Mouse (Mus musculus): ENCODE measurements at regions not wholly inside any gene's neighbourhood (a gene's known extent, or its start where the extent isn't known, plus 50 kb on each side); places are given as distances from the start of the nearest gene placed in this dataset.

DNA sequence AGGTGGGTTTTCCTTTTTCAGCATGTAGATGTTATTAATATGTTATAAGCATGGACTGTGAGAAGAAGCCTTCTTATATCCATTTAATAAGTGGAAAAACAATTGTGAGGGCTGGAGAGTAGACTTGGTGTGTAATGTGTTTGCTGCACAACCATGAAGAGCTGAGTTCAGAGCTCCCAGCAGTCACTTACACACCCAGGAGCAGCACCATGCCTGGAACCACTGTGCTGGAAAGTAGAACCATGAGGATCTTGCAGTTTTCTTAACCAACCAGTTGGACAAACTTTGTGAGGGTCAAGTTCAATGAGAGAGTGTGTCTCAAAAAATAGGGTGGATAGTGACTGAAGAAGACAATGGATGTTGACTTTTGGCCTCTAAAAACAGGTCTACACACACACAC is 108.3 kb upstream of the Tank start:
- Histone ChIP-seq H3K4me3 (ENCODE audit: low read depth, low read length) (no peak overlapping the region), H3K4me2 (replicated peaks; ENCODE audit: low read depth, low read length) (no peak overlapping the region), H3K4me1 (replicated peaks; ENCODE audit: control insufficient read depth, insufficient read depth, low read length) (no peaks in the 10 kb centered on the region), H3K27me3 (ENCODE audit: control insufficient read depth, insufficient read depth, low read length) (no peaks in the 10 kb centered on the region), H3K9me3 (ENCODE audit: control insufficient read depth, low read length) (no peaks in the 10 kb centered on the region), H3K9ac (ENCODE audit: low read depth, low read length) (no peak overlapping the region), H3K36me3 (ENCODE audit: control insufficient read depth, insufficient read depth, low read length) (no peaks in the 10 kb centered on the region), H3K27ac (ENCODE audit: low read depth, low read length) (no peak overlapping the region)
- no peak for ATAC-seq (ENCODE audit: low FRiP score)
- DNase-seq (ENCODE audit: low spot score), result no peak

GRCm38 (mm10) chr2:61455902-61456301 is 122.5 kb upstream of the Tank start:
- H3K4me2 ChIP-seq (replicated peaks; ENCODE audit: low read depth, low read length), result no peak overlapping the region
- H3K27ac ChIP-seq (ENCODE audit: low read depth, low read length), result no peak overlapping the region
- H3K9me3 ChIP-seq (ENCODE audit: control insufficient read depth, low read length), result no peaks in the 10 kb centered on the region
- ATAC-seq (ENCODE audit: low FRiP score), result no peak
- H3K27me3 ChIP-seq (ENCODE audit: control insufficient read depth, insufficient read depth, low read length), result no peaks in the 10 kb centered on the region
- no peak overlapping the region for H3K4me3 ChIP-seq (ENCODE audit: low read depth, low read length)
- WGBS, result 25% methylated on average over 5 of the region's 5 CpGs
- H3K4me1 ChIP-seq (replicated peaks; ENCODE audit: control insufficient read depth, insufficient read depth, low read length), result no peaks in the 10 kb centered on the region
- no peak overlapping the region for H3K9ac ChIP-seq (ENCODE audit: low read depth, low read length)
- peak; percentile 75 for DNase-seq (ENCODE audit: low spot score)
- H3K36me3 ChIP-seq (ENCODE audit: control insufficient read depth, insufficient read depth, low read length), result no peaks in the 10 kb centered on the region

DNA sequence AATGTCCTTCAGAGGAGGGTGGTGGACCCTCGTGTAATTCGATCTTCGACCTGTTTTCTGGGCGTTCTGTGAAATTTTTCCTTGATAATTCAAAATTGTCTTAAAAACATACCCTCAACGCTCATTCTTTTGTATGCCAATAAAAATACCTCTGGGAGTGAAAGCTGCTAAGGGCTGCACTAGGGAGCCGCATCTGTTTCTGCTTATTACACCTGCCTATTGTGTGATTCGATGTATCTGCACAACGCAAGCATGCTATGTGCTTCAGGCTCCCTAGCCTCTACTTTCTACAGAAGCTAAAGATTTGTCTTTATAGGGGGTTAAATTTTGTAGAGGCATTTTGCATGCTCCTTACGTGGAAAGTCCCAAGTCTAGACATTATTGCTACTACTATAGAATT is 123.7 kb upstream of the Tank start:
- Histone ChIP-seq H3K4me3 (ENCODE audit: low read depth, low read length) (no peak overlapping the region), H3K27ac (ENCODE audit: low read depth, low read length) (no peak overlapping the region), H3K27me3 (ENCODE audit: control insufficient read depth, insufficient read depth, low read length) (no peaks in the 10 kb centered on the region), H3K9me3 (ENCODE audit: control insufficient read depth, low read length) (no peaks in the 10 kb centered on the region), H3K4me1 (replicated peaks; ENCODE audit: control insufficient read depth, insufficient read depth, low read length) (no peaks in the 10 kb centered on the region), H3K9ac (ENCODE audit: low read depth, low read length) (no peak overlapping the region), H3K36me3 (ENCODE audit: control insufficient read depth, insufficient read depth, low read length) (no peaks in the 10 kb centered on the region), H3K4me2 (replicated peaks; ENCODE audit: low read depth, low read length) (no peak overlapping the region; the same call in 1 of the 2 replicates)
- WGBS, result 38% methylated on average over 9 of the region's 9 CpGs
- DNase-seq (ENCODE audit: low spot score) (no peak), ATAC-seq (ENCODE audit: low FRiP score) (peak; percentile 62)

DNA sequence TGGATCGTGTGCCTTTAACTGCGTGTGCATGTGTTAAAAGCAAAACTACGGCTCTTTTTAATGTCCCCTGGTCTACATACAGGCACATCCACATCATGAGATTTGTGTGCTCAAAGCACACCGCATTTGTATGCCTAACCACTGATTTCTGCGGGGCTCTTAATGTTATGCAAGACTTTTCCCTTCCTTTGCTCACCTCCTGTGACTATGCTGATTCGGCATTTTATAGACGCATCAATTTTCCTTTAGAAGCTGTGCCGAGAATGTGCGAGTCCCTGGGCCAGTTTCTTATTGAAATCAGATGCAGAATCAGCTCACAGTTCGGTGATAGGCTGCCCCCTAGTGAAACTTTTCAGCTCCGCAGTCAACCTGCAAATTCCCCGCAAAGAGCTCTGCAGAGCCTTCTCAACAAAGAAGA is 124.1 kb upstream of the Tank start:
- Histone ChIP-seq H3K4me1 (replicated peaks; ENCODE audit: control insufficient read depth, insufficient read depth, low read length) (no peaks in the 10 kb centered on the region), H3K4me3 (ENCODE audit: low read depth, low read length) (peak overlapping the region; percentile 25; the same call in 1 of the 2 replicates), H3K27me3 (ENCODE audit: control insufficient read depth, insufficient read depth, low read length) (no peaks in the 10 kb centered on the region), H3K4me2 (replicated peaks; ENCODE audit: low read depth, low read length) (peak overlapping the region; percentile 35), H3K36me3 (ENCODE audit: control insufficient read depth, insufficient read depth, low read length) (no peaks in the 10 kb centered on the region), H3K27ac (ENCODE audit: low read depth, low read length) (no peak overlapping the region), H3K9me3 (ENCODE audit: control insufficient read depth, low read length) (no peaks in the 10 kb centered on the region), H3K9ac (ENCODE audit: low read depth, low read length) (0 out of 2 replicates have a peak overlapping the region, but pooled peaks have one; percentile 31)
- ATAC-seq (ENCODE audit: low FRiP score) (peak; percentile 74), DNase-seq (ENCODE audit: low spot score) (peak; percentile 90)
- WGBS, result 8% methylated on average over 12 of the region's 12 CpGs

GRCm38 (mm10) chr2:61453490-61454281 is 124.7 kb upstream of the Tank start:
- DNase-seq (ENCODE audit: low spot score), result peak; percentile 54
- Histone ChIP-seq H3K4me2 (replicated peaks; ENCODE audit: low read depth, low read length) (peak overlapping the region; percentile 35), H3K9me3 (ENCODE audit: control insufficient read depth, low read length) (no peaks in the 10 kb centered on the region), H3K4me1 (replicated peaks; ENCODE audit: control insufficient read depth, insufficient read depth, low read length) (no peaks in the 10 kb centered on the region), H3K27me3 (ENCODE audit: control insufficient read depth, insufficient read depth, low read length) (no peaks in the 10 kb centered on the region), H3K4me3 (ENCODE audit: low read depth, low read length) (peak overlapping the region; percentile 25; the same call in 1 of the 2 replicates), H3K36me3 (ENCODE audit: control insufficient read depth, insufficient read depth, low read length) (no peaks in the 10 kb centered on the region), H3K9ac (ENCODE audit: low read depth, low read length) (no peak overlapping the region), H3K27ac (ENCODE audit: low read depth, low read length) (no peak overlapping the region)
- ATAC-seq (ENCODE audit: low FRiP score), result peak; percentile 65; the same call in 1 of the 2 replicates
- WGBS, result 52% methylated on average over 14 of the region's 14 CpGs

DNA sequence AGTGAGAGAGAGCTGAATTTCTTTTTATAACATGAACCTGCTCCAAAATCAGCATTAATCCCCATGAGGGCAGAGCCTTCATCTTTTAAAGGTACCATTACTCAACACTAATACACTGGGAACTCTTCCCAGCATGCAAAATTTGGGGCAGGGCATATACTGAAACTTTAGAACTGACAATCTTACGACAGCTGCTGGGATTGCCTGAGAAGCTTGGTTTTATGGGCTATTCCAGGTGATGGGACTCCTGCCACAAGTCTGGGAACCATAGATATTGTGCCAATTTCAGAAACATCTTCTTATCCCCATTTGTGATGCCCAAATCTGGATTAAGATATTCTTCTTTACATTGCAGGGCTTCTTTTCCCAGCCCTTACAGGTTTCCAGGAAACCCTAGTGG is 125.8 kb upstream of the Tank start:
- 81% methylated on average over 1 of the region's 1 CpGs for WGBS
- ATAC-seq (ENCODE audit: low FRiP score) (no peak), DNase-seq (ENCODE audit: low spot score) (no peak)
- Histone ChIP-seq H3K4me2 (replicated peaks; ENCODE audit: low read depth, low read length) (no peak overlapping the region), H3K9ac (ENCODE audit: low read depth, low read length) (no peak overlapping the region), H3K4me3 (ENCODE audit: low read depth, low read length) (no peak overlapping the region), H3K27me3 (ENCODE audit: control insufficient read depth, insufficient read depth, low read length) (no peaks in the 10 kb centered on the region), H3K4me1 (replicated peaks; ENCODE audit: control insufficient read depth, insufficient read depth, low read length) (no peaks in the 10 kb centered on the region), H3K27ac (ENCODE audit: low read depth, low read length) (no peak overlapping the region), H3K36me3 (ENCODE audit: control insufficient read depth, insufficient read depth, low read length) (no peaks in the 10 kb centered on the region), H3K9me3 (ENCODE audit: control insufficient read depth, low read length) (no peaks in the 10 kb centered on the region)

DNA sequence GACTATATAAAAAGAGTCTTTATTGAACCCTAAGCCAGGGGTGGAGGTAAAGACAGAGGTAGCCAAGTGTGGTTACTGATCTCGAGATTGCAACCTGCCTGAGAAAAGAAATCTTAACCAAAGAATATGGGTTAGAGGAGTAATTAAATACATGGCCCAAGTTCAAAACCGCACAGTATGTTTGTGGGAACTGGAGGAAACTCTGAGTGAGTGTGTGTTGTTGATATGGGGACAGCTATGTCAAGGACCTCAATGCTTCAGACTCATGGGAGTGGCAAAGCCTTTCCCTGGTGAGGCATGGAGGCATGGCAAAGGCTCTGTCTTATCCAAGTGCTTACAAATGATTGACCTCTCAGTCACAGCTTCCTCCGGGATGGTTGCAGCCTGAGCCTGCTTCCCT is 127.7 kb upstream of the Tank start:
- H3K4me3 ChIP-seq (ENCODE audit: low read depth, low read length), result no peak overlapping the region
- ATAC-seq (ENCODE audit: low FRiP score) (no peak), DNase-seq (ENCODE audit: low spot score) (no peak)
- no peaks in the 10 kb centered on the region for H3K36me3 ChIP-seq (ENCODE audit: control insufficient read depth, insufficient read depth, low read length)
- WGBS, result 80% methylated on average over 3 of the region's 3 CpGs
- H3K9me3 ChIP-seq (ENCODE audit: control insufficient read depth, low read length), result no peaks in the 10 kb centered on the region
- no peaks in the 10 kb centered on the region for H3K4me1 ChIP-seq (replicated peaks; ENCODE audit: control insufficient read depth, insufficient read depth, low read length)
- no peak overlapping the region for H3K27ac ChIP-seq (ENCODE audit: low read depth, low read length)
- H3K9ac ChIP-seq (ENCODE audit: low read depth, low read length), result no peak overlapping the region
- no peaks in the 10 kb centered on the region for H3K27me3 ChIP-seq (ENCODE audit: control insufficient read depth, insufficient read depth, low read length)
- no peak overlapping the region for H3K4me2 ChIP-seq (replicated peaks; ENCODE audit: low read depth, low read length)

DNA sequence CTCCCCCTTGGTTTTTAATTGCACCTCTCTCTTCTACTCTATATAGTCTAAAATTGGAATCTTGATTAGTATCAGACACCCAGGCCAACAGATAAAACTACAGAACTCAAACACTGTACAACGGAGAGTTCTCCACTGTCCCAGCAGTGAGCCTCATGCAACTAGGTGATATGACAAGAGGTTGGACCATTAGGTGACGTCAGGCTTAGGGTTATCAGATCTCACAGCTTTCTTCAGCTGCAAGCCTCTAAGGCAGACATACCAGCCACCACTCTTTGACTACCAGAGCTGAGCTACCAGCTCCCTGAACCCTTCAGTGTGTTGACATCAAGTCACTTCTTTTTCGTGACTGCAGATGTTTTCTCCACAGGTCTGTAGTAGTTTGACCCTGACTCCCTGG is 141.8 kb upstream of the Tank start:
- DNase-seq (ENCODE audit: low spot score), result no peak
- 90% methylated on average over 3 of the region's 3 CpGs for WGBS
- no peak for ATAC-seq (ENCODE audit: low FRiP score)

GRCm38 (mm10) chr2:61407881-61408280 is 170.5 kb upstream of the Tank start:
- no peak overlapping the region for H3K4me2 ChIP-seq (replicated peaks; ENCODE audit: low read depth, low read length)
- no peak overlapping the region for H3K27ac ChIP-seq (ENCODE audit: low read depth, low read length)
- no peak for DNase-seq (ENCODE audit: low spot score)
- ATAC-seq (ENCODE audit: low FRiP score), result no peak
- H3K4me1 ChIP-seq (replicated peaks; ENCODE audit: control insufficient read depth, insufficient read depth, low read length), result no peaks in the 10 kb centered on the region
- H3K9me3 ChIP-seq (ENCODE audit: control insufficient read depth, low read length), result no peaks in the 10 kb centered on the region
- no peaks in the 10 kb centered on the region for H3K36me3 ChIP-seq (ENCODE audit: control insufficient read depth, insufficient read depth, low read length)
- no peak overlapping the region for H3K4me3 ChIP-seq (ENCODE audit: low read depth, low read length)
- no peaks in the 10 kb centered on the region for H3K27me3 ChIP-seq (ENCODE audit: control insufficient read depth, insufficient read depth, low read length)
- H3K9ac ChIP-seq (ENCODE audit: low read depth, low read length), result no peak overlapping the region
- WGBS, result 96% methylated on average over 7 of the region's 7 CpGs

More for the DNA sequence above, 141.8 kb upstream of the Tank start:
- Histone ChIP-seq H3K27ac (ENCODE audit: low read depth, low read length) (no peak overlapping the region), H3K9me3 (ENCODE audit: control insufficient read depth, low read length) (no peaks in the 10 kb centered on the region), H3K4me3 (ENCODE audit: low read depth, low read length) (no peak overlapping the region), H3K27me3 (ENCODE audit: control insufficient read depth, insufficient read depth, low read length) (no peaks in the 10 kb centered on the region), H3K4me2 (replicated peaks; ENCODE audit: low read depth, low read length) (no peak overlapping the region), H3K36me3 (ENCODE audit: control insufficient read depth, insufficient read depth, low read length) (no peaks in the 10 kb centered on the region), H3K4me1 (replicated peaks; ENCODE audit: control insufficient read depth, insufficient read depth, low read length) (no peaks in the 10 kb centered on the region), H3K9ac (ENCODE audit: low read depth, low read length) (no peak overlapping the region)
